Mouse (Mus musculus) ES-CJ7 (cell line): ENCODE results near the gene Rgs7bp.

ENCODE experiments used
- DNase-seq: peaks from one replicate; pipeline ENCODE4 v3.0.0; 2011; ENCODE audit warnings: low read depth, low spot score

The Rgs7bp gene

GRCm38 (mm10) chr13:104937759-104938158 lies 117.0 kb downstream of the Rgs7bp start:
- no peak for DNase-seq

- peak; percentile 50 for DNase-seq
Measured at GRCm38 (mm10) chr13:104936586-104936985, 118.1 kb downstream of the Rgs7bp start.

GRCm38 (mm10) chr13:104931635-104932532 lies 122.8 kb downstream of the Rgs7bp start:
- no peak for DNase-seq

- DNase-seq = no peak
Measured at GRCm38 (mm10) chr13:104930814-104931213, 123.9 kb downstream of the Rgs7bp start.

GRCm38 (mm10) chr13:104918663-104919062 lies 136.1 kb downstream of the Rgs7bp start:
- peak; percentile 25 for DNase-seq

GRCm38 (mm10) chr13:104916771-104917170 lies 138.0 kb downstream of the Rgs7bp start:
- peak; percentile 34 for DNase-seq

- DNase-seq = no peak
Measured at GRCm38 (mm10) chr13:104916106-104916505, 138.6 kb downstream of the Rgs7bp start.

GRCm38 (mm10) chr13:104914288-104914895 lies 140.3 kb downstream of the Rgs7bp start:
- peak; percentile 71 for DNase-seq

GRCm38 (mm10) chr13:104911626-104912025 lies 143.1 kb downstream of the Rgs7bp start:
- peak; percentile 98 for DNase-seq

GRCm38 (mm10) chr13:104911006-104911405 lies 143.7 kb downstream of the Rgs7bp start:
- DNase-seq = peak; percentile 72

- no peak for DNase-seq
Measured at GRCm38 (mm10) chr13:104908691-104909090, 146.0 kb downstream of the Rgs7bp start.
